Mouse (Mus musculus): ENCODE results near the gene Adcy6. TPM values are rescaled to one million over a fixed set of nuclear protein-coding genes. Genes with fewer than 3 reads are reported as not detected.

Adcy6 gene
- polyA plus RNA-seq, 1 experiment from 2014 or later, result 11.7 TPM

DNA sequence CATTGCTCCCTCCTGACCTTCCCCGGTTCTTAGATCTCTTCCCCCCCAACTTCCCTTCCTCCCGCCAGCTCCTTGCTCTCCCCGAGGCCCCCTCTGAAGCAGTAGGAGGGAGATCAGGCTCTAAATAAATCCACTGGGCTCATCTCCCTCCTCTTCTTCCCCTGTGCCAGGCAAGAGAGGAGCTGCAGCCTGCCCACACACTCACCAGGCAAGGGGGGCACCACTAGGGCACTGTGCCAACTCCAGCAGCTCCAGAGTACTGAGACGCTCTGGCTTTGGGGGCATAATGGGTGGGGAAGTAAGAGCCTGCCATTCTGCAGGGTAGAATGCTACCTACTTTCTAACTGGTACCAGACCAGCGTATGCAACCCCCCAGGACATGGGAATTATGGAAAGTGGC, 26.6 kb upstream of the Adcy6 start:
- peaks cover 25% of the 10 kb centered on the region for H3K36me3 ChIP-seq
- H3K4me1 ChIP-seq, result peaks cover 51% of the 10 kb centered on the region
- H3K27me3 ChIP-seq, result peaks cover 11% of the 10 kb centered on the region
- no peak for ATAC-seq (ENCODE audit: insufficient number of reproducible peaks, insufficient read depth, low FRiP score, low TSS enrichment, low read depth)
- no peaks in the 10 kb centered on the region for H3K9me3 ChIP-seq
- peak overlapping the region; percentile 83; the same call in 1 of the 2 replicates for H3K9ac ChIP-seq
- peak overlapping the region; percentile 92 for H3K4me2 ChIP-seq
- WGBS, result 44% methylated on average over 5 of the region's 5 CpGs
- no peak overlapping the region for H3K27ac ChIP-seq
- H3K4me3 ChIP-seq, result peak overlapping the region; percentile 75

DNA sequence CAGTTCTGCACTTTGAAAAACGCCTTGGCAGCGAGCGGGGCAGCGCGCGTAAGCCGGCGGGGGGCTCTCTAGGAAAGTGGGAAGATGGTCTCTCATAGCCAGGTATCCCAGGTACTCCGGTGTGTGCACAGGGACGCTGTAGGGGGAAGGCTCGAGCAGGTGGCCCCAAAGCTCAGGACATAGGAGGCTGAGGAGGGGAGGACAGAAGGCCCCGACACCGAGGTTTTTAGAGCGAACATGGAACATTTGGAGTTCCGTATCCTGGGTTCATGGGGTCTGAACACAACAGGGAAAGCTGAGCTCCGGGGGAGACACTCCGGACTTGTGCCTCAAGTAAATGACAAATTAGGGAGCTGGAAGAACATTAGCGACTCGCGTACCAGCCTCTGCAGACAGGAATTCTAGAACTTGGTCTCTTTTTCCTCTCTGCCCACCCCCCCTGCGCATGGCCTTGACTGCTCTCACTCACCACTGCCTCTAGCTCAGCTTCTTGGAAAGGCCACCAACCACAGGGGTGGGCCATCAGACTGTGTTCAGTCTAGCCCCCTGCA, 25.5 kb upstream of the Adcy6 start:
- Histone ChIP-seq H3K9me3 (no peaks in the 10 kb centered on the region), H3K27me3 (peaks cover 22% of the 10 kb centered on the region), H3K4me3 (peak overlapping the region; percentile 75), H3K4me1 (peaks cover 63% of the 10 kb centered on the region), H3K36me3 (peaks cover 14% of the 10 kb centered on the region), H3K4me2 (peak overlapping the region; percentile 92), H3K9ac (peak overlapping the region; percentile 83), H3K27ac (peak overlapping the region; percentile 89)
- WGBS, result 1% methylated on average over 21 of the region's 21 CpGs
- no peak for ATAC-seq (ENCODE audit: insufficient number of reproducible peaks, insufficient read depth, low FRiP score, low TSS enrichment, low read depth)

DNA sequence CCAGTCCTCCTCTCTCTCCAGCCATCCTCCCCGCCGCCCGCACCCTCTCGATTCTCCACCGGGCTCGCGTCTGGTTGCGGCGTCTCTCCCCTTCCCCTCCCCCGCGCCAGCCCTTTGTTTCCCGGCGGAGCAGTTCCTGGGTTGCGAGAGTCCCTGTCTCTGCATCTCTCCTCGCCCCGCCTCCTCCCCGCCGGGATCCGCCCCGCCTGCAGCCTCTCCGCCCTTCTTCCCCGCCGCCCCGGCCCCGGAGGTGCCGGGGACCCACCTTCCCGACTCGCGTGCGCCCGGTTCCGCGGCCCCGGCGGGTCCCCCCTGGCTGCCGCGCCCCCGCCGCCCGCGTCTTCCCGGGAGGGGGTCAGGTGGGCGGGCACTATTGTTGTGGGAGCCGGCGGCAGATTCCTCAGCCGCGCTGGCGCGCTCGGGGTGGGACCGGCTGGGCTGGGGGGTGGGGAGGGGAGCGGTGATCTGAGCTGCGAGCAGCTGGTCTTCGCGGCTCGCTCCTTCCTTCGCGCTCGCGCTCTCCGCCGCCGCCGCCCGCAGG, 24.7 kb upstream of the Adcy6 start:
- ATAC-seq (ENCODE audit: insufficient number of reproducible peaks, insufficient read depth, low FRiP score, low TSS enrichment, low read depth), result peak; percentile 61; the same call in 1 of the 2 replicates
- Histone ChIP-seq H3K4me3 (peak overlapping the region; percentile 75), H3K27me3 (peaks cover 29% of the 10 kb centered on the region), H3K4me2 (peak overlapping the region; percentile 92), H3K9ac (peak overlapping the region; percentile 83), H3K27ac (peak overlapping the region; percentile 89), H3K9me3 (no peaks in the 10 kb centered on the region), H3K4me1 (peaks cover 67% of the 10 kb centered on the region), H3K36me3 (peaks cover 7% of the 10 kb centered on the region)
- WGBS, result under 1% methylated on average over 49 of the region's 65 CpGs

DNA sequence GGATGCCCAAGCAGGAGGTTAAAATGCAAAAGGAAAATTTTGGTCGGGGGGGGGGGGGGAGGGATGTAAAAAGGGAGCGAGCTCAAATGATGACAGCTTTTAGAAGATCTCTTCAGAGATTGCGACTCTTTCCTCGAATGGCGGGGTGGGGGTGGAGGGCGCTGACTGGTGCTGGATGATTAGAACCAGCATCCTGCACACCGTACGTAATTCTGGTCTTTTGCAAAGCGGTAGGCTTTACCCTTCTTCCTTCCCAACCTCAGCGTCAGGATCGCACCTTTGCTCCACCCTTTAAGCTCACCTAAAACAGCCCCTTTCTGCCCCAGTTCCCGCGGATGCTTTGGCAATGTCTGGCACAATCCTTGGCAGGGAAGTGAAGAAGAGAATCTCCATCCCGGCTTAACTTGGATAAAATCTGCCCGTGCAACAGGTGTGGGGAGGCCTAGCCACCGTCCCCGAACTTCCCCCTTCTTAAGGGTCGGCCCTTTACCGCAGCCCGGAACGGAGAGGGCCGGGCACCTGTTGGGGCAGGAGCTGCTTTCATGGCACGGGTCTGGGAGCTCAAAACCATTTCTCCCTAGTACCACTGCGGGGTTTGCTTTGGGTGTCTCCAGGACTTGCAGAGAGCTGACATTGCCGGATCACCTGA, 24.1 kb upstream of the Adcy6 start:
- H3K36me3 ChIP-seq, result 0 out of 2 replicates have a peak, but pooled peaks cover 2% of the 10 kb centered on the region
- H3K9me3 ChIP-seq, result no peaks in the 10 kb centered on the region
- peaks cover 35% of the 10 kb centered on the region for H3K27me3 ChIP-seq
- H3K27ac ChIP-seq, result peak overlapping the region; percentile 89
- peak overlapping the region; percentile 83 for H3K9ac ChIP-seq
- no peak for ATAC-seq (ENCODE audit: insufficient number of reproducible peaks, insufficient read depth, low FRiP score, low TSS enrichment, low read depth)
- peak overlapping the region; percentile 92 for H3K4me2 ChIP-seq
- peak overlapping the region; percentile 75 for H3K4me3 ChIP-seq
- under 1% methylated on average over 25 of the region's 25 CpGs for WGBS
- peaks cover 72% of the 10 kb centered on the region for H3K4me1 ChIP-seq

DNA sequence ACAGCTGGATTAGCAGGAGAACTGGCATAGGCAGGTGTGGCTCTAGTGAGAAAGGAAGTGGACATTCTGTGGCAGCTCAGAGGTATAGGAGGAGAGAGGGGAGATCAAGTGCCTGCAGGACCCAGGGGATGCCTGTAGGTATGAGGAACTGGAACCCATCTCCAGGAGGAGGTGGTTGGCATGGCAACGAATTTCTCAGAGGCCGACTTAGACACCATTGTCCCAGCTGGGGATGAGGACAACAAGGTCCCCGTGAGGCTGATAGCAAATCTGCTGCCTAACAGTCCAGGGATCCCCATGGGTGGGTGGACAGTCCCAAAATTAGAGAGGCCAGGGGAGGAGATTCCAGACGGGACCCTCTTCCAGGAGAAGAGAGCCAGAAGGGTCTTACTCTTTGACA, 23.0 kb upstream of the Adcy6 start:
- H3K27ac ChIP-seq, result peak overlapping the region; percentile 77; the same call in 1 of the 2 replicates
- H3K9me3 ChIP-seq, result no peaks in the 10 kb centered on the region
- 3% methylated on average over 4 of the region's 4 CpGs for WGBS
- peak overlapping the region; percentile 75 for H3K4me3 ChIP-seq
- peaks cover 79% of the 10 kb centered on the region for H3K4me1 ChIP-seq
- peak overlapping the region; percentile 92 for H3K4me2 ChIP-seq
- peaks cover 46% of the 10 kb centered on the region for H3K27me3 ChIP-seq
- H3K9ac ChIP-seq, result peak overlapping the region; percentile 83
- no peak for ATAC-seq (ENCODE audit: insufficient number of reproducible peaks, insufficient read depth, low FRiP score, low TSS enrichment, low read depth)
- H3K36me3 ChIP-seq, result no peaks in the 10 kb centered on the region

DNA sequence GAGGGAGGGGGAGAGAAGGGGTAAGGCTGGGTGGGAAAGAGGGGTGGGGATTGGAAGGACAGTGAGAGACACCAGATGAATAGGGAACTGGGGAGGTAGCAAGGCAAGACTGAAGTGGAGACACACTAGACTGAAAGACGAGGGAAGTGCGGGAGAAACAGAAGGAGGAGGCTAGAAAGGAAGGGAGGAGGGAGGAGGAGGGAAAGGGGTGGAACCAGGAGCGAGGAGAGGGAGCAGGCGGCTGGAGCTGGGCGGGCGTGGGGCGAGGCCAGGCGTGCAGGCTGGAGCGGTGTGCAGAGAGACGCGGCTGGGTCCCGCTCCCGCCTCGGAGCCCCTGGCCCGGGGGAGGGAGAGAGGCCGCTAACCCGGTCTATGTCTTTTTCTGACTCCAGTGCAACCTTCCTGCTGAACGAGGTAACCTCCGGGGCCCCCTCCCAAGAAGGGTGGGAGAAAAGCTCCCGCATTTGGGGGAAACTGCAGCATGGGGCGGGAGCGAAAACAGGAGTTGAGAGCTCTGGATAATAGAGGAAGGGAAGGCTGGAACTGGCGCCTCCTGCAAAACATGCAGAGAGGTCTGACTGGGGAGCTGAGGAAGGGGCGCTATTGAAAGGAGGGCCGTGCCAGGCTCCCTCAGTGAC, 22.4 kb upstream of the Adcy6 start:
- Histone ChIP-seq H3K9me3 (no peaks in the 10 kb centered on the region), H3K36me3 (no peaks in the 10 kb centered on the region)
- under 1% methylated on average over 25 of the region's 25 CpGs for WGBS

DNA sequence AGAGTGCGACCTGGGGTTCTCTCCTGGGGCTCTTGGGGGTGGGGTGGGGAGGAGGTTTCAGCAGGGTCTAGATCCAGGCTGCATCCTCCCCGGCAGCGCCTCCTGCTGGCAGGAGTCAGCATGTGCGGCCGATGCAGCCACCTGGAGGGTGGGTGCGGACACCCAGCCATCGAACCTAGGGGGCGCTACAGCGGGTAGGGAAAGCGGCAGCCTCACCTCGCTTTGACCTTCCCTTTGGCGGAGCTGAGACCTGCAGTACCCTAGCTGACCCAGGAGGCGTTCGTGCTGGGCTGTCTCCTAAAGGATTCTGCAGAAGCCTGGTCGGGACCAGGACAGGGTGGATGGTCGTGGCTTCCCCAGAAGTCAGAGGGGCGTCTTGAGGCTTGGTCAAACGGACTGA, 21.6 kb upstream of the Adcy6 start:
- peak overlapping the region; percentile 92 for H3K4me2 ChIP-seq
- H3K4me1 ChIP-seq, result peaks cover 68% of the 10 kb centered on the region
- peak overlapping the region; percentile 83 for H3K9ac ChIP-seq
- peak; percentile 16; the same call in 1 of the 2 replicates for ATAC-seq (ENCODE audit: insufficient number of reproducible peaks, insufficient read depth, low FRiP score, low TSS enrichment, low read depth)
- peak overlapping the region; percentile 77 for H3K27ac ChIP-seq
- peak overlapping the region; percentile 75 for H3K4me3 ChIP-seq
- H3K9me3 ChIP-seq, result no peaks in the 10 kb centered on the region
- H3K27me3 ChIP-seq, result peaks cover 46% of the 10 kb centered on the region
- WGBS, result 0% methylated on average over 18 of the region's 18 CpGs
- H3K36me3 ChIP-seq, result no peaks in the 10 kb centered on the region

More for the DNA sequence above, 22.4 kb upstream of the Adcy6 start:
- ATAC-seq (ENCODE audit: insufficient number of reproducible peaks, insufficient read depth, low FRiP score, low TSS enrichment, low read depth), result peak; percentile 67
- Histone ChIP-seq H3K27me3 (peaks cover 46% of the 10 kb centered on the region), H3K4me3 (peak overlapping the region; percentile 75), H3K9ac (peak overlapping the region; percentile 83), H3K27ac (peak overlapping the region; percentile 77), H3K4me1 (peaks cover 73% of the 10 kb centered on the region), H3K4me2 (peak overlapping the region; percentile 92)

DNA sequence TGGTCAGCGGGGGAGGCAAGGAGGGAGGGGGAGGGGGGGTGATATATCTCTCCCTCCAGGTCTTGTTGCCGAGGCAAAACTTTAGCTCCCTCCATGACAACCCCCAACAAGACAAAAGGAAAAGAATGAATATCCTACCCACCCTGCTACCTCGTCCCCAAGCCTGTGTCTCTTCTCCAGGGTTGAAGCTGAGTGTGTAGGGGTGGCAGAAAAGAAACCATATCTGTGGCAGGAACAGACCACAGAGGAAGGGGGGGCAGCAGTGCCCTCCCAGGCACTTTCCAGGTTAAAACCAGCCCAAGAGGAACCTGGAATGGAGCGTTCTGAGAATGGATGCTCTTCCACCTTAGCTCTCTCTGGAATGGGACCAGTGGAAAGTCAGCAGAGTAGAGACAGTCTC, 20.7 kb upstream of the Adcy6 start, which contains the start of gene Cacnb3:
Gene Cacnb3, plus strand, starts transcription at position 301 of the 400 bp plus-strand sequence.
- 30% methylated on average over 4 of the region's 4 CpGs for WGBS
- H3K36me3 ChIP-seq, result no peaks in the 10 kb centered on the region
- peaks cover 63% of the 10 kb centered on the region for H3K4me1 ChIP-seq
- peak within 1 kb of the TSS; percentile 77; the same call in 1 of the 2 replicates for H3K27ac ChIP-seq
- ATAC-seq (ENCODE audit: insufficient number of reproducible peaks, insufficient read depth, low FRiP score, low TSS enrichment, low read depth), result no peak
- H3K27me3 ChIP-seq, result peaks cover 46% of the 10 kb centered on the region
- H3K4me3 ChIP-seq, result peak within 1 kb of the TSS; percentile 75
- peak within 1 kb of the TSS; percentile 83 for H3K9ac ChIP-seq
- no peaks in the 10 kb centered on the region for H3K9me3 ChIP-seq
- H3K4me2 ChIP-seq, result peak within 1 kb of the TSS; percentile 92

DNA sequence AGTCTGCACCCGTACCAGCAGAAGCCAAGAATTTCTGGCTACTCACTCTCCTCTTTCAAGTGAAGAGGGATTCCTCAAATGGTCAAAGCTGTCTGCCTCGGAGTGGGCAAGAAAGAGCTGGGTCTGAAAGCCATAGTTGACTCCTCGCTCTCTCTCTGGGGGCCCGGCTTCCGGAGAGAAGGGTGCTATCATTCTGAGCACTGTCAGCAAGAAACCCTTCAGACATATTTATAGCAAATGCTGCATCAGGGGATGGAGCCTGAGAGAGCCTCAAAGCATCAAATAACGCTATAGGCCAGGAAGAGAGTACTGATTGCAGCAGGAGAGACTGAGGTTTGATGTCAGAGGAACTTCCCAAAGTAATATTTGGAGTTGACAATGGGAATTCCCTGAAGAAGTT, 19.6 kb upstream of the Adcy6 start:
- H3K4me3 ChIP-seq, result no peak overlapping the region
- H3K9me3 ChIP-seq, result no peaks in the 10 kb centered on the region
- H3K27me3 ChIP-seq, result peaks cover 46% of the 10 kb centered on the region
- H3K9ac ChIP-seq, result no peak overlapping the region
- no peak overlapping the region for H3K27ac ChIP-seq
- H3K4me2 ChIP-seq, result no peak overlapping the region
- H3K4me1 ChIP-seq, result peaks cover 61% of the 10 kb centered on the region
- H3K36me3 ChIP-seq, result no peaks in the 10 kb centered on the region
- 58% methylated on average over 6 of the region's 6 CpGs for WGBS
- ATAC-seq (ENCODE audit: insufficient number of reproducible peaks, insufficient read depth, low FRiP score, low TSS enrichment, low read depth), result no peak

DNA sequence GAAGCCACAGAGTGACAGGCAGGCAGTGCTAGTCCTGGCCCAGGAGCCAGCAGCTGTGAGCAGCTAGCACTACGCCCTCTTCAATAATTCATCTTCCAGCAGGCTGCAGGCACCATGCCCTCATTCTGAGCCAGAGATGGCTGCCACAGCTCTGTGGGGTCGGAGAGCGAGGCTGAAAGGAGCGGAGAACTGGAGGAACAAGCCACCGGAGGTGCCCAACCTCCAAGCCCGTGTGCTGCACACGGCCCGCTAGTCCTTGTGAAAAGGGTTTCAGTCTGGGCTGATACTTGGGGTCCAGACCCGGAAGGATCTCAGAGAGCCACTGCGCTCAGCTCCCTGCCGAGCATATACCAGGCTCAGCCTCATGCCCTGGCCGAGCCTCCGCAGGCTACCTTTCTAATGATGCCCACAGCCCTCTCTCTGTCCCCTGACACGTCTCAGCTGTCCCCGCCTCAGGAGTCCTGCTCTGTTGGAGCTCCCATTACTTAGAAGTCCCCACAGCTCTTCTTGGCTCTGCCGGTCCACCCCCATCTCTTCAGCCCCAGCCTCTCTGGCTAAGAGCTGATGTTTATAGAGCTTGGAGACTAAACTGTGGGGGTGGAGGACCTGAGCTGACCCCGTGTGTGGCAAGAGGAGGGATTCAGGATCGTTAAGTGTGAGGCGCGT, 18.8 kb upstream of the Adcy6 start:
- Histone ChIP-seq H3K4me2 (peak overlapping the region; percentile 47), H3K27me3 (peaks cover 46% of the 10 kb centered on the region), H3K9ac (peak overlapping the region; percentile 58), H3K9me3 (no peaks in the 10 kb centered on the region), H3K4me3 (peak overlapping the region; percentile 14), H3K36me3 (no peaks in the 10 kb centered on the region), H3K4me1 (peaks cover 55% of the 10 kb centered on the region), H3K27ac (0 out of 2 replicates have a peak overlapping the region, but pooled peaks have one; percentile 1)
- WGBS, result 10% methylated on average over 20 of the region's 20 CpGs
- no peak for ATAC-seq (ENCODE audit: insufficient number of reproducible peaks, insufficient read depth, low FRiP score, low TSS enrichment, low read depth)

All from embryonic facial prominence, embryonic 13.5 days (tissue).